Mouse (Mus musculus) ES-E14 (cell line): ENCODE measurements around the gene Muc16. TPM values are rescaled to one million over a fixed set of nuclear protein-coding genes. Genes with fewer than 3 reads are reported as not detected.

Source experiments
- DNase-seq: peaks from one replicate; pipeline ENCODE4 v3.0.0-alpha.2; 2013; ENCODE audit warnings: low read depth, low spot score
- H3K27ac ChIP-seq: 2 replicates; pipeline ENCODE4 v1.5.1; 2012; ENCODE audit warnings: low read depth, mild to moderate bottlenecking, low read length, moderate library complexity, mixed read lengths; ENCODE audit not compliant: poor library complexity, insufficient read depth, severe bottlenecking
- H3K36me3 ChIP-seq: 2 replicates; pipeline ENCODE4 v1.6.1; 2012; ENCODE audit warnings: mild to moderate bottlenecking, low read length, moderate library complexity, mixed read lengths; ENCODE audit not compliant: control insufficient read depth, poor library complexity, insufficient read depth, severe bottlenecking
- H3K4me1 ChIP-seq, 2 experiments: fragments of 150-350 bp in 1 of 2; sonication (generic) in 1 of 2; 2 replicates each; pipeline ENCODE4 v1.6.1; 2012; ENCODE audit warnings: low read length in 2 of 2, mild to moderate bottlenecking in 1 of 2, mixed read lengths in 1 of 2; ENCODE audit not compliant: control insufficient read depth in 2 of 2, insufficient read depth in 2 of 2, poor library complexity in 1 of 2
- H3K4me3 ChIP-seq, 2 experiments: fragments of 150-350 bp in 1 of 2; sonication (generic) in 1 of 2; 2 replicates each; pipeline ENCODE4 v1.5.1; 2012; ENCODE audit warnings: low read length in 2 of 2, low read depth in 1 of 2, mild to moderate bottlenecking in 1 of 2, mixed read lengths in 1 of 2; ENCODE audit not compliant: insufficient read depth in 1 of 2, poor library complexity in 1 of 2, severe bottlenecking in 1 of 2
- H3K9ac ChIP-seq: 2 replicates; pipeline ENCODE4 v1.6.1; 2012; ENCODE audit warnings: low read depth, mild to moderate bottlenecking, low read length, mixed read lengths; ENCODE audit not compliant: poor library complexity, insufficient read depth, severe bottlenecking
- H3K9me3 ChIP-seq: fragments of 150-350 bp; sonication (generic); 2 replicates; pipeline ENCODE4 v1.6.1; 2012; ENCODE audit warnings: low read depth, mild to moderate bottlenecking, low read length; ENCODE audit not compliant: control insufficient read depth, insufficient read depth
- CHD2 ChIP-seq: IDR thresholded peaks from 2 replicates; pipeline ENCODE4 v1.6.1; 2014; ENCODE audit warnings: mild to moderate bottlenecking, low read depth, low read length, inconsistent platforms
- HCFC1 ChIP-seq: IDR thresholded peaks from 2 replicates; pipeline ENCODE4 v1.6.1; 2012; ENCODE audit warnings: low read length, inconsistent platforms, borderline replicate concordance; ENCODE audit not compliant: insufficient read depth
- MAFK ChIP-seq: IDR thresholded peaks from 2 replicates; pipeline ENCODE4 v1.6.1; 2014; ENCODE audit warnings: mild to moderate bottlenecking, low read depth, low read length, inconsistent platforms; ENCODE audit not compliant: insufficient read depth
- ZC3H11A ChIP-seq: IDR thresholded peaks from 2 replicates; pipeline ENCODE4 v1.6.1; 2012; ENCODE audit warnings: low read depth, mild to moderate bottlenecking, inconsistent platforms, low read length, borderline replicate concordance
- ZNF384 ChIP-seq: IDR thresholded peaks from 2 replicates; pipeline ENCODE4 v1.6.1; 2012; ENCODE audit warnings: low read depth, low read length, inconsistent platforms
- in situ Hi-C, 2 experiments: fragments of 600-800 bp; cut with MboI; formaldehyde crosslinking; loops; one replicate each; pipeline ENCODE4 v1.15.1; 2025; ENCODE audit warnings: low sequenced_read_pairs in 2 of 2, inconsistent platforms in 1 of 2; ENCODE audit not compliant: unreplicated experiment in 2 of 2
- total RNA-seq: library from RNA; depleted of rRNA; stranded (reverse); fragments of 300-350 nt; gene quantifications from 2 replicates; pipeline ENCODE4 v1.2.3, GENCODE M21; 2012

The Muc16 gene
- total RNA-seq, 1 experiment, result under 0.01 TPM

DNA sequence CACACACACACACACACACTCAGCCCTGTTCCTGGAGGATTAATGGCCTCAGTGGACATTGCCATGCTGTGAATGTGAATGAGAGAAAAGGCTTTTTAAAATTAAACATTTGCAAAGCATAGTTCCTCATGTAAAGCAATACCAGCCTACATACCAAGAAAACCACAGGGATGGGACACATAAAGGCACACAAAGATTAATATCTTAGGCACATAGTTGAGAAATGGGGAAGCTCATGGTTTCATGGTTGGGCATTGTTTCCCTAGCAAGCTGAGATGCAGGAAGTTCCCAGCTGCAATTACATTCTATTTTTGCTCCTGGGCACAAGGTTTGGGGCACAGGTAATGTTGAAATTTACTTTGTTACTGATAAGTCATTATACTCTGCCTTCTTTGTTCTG lies 31.3 kb upstream of the Muc16 start:
- in situ Hi-C loops, result no loop called here
- TF ChIP-seq ZNF384 (no peak), CHD2 (no peak), HCFC1 (no peak), ZC3H11A (no peak), MAFK (no peak)
- DNase-seq, result no peak
- Histone ChIP-seq H3K9me3 (no peaks in the 10 kb centered on the region), H3K4me3 (no peak overlapping the region), H3K4me1 (no peaks in the 10 kb centered on the region), H3K27ac (no peak overlapping the region), H3K9ac (no peak overlapping the region), H3K36me3 (no peaks in the 10 kb centered on the region)

- Histone ChIP-seq H3K36me3 (no peaks in the 10 kb centered on the region), H3K4me3 (no peak overlapping the region), H3K9ac (no peak overlapping the region), H3K27ac (no peak overlapping the region), H3K9me3 (no peaks in the 10 kb centered on the region), H3K4me1 (peaks cover 3 to 7% of the 10 kb centered on the region in 2 experiments; a peak in 3 of 4 replicates)
- no peak for DNase-seq
- TF ChIP-seq HCFC1, result no peak
- no peak for TF ChIP-seq CHD2
- TF ChIP-seq ZNF384, result no peak
- no peak for TF ChIP-seq MAFK
- TF ChIP-seq ZC3H11A, result no peak
- in situ Hi-C loops, result no loop called here
Observed at GRCm38 (mm10) chr9:18598366-18598765, 76.0 kb downstream of the Muc16 start.

DNA sequence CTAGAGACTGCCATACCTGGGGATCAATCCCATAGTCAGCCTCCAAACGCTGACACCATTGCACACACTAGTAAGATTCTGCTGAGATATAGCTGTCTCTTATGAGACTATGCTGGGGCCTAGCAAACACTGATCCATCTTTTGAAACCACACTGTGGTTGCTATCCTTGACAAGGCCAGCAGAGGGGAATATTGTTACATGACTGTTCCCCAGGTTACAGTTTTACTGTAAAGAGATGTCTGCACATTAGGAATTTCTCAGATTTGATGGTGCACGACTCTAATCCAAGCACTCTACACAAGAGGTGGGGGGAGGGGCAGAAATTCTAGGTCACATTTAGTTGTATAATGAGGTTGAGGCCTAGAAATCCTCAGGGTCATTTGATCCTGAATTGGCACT lies 166.2 kb downstream of the Muc16 start:
- DNase-seq, result peak; percentile 38
- no peaks in the 10 kb centered on the region for H3K36me3 ChIP-seq
- no peak for TF ChIP-seq MAFK
- no peak for TF ChIP-seq CHD2
- TF ChIP-seq ZC3H11A, result peak; percentile 90; the same call in 1 of the 2 replicates
- no peak for TF ChIP-seq HCFC1
- TF ChIP-seq ZNF384, result no peak

GRCm38 (mm10) chr9:18478168-18478567 lies 196.2 kb downstream of the Muc16 start, which contains the start of the genes Zfp558 and Mbd3l1:
TSS of gene Zfp558 (minus strand) at chr9:18478268.
TSS of gene Mbd3l1 (plus strand) at chr9:18478359.
- Histone ChIP-seq H3K9me3 (no peaks in the 10 kb centered on the region), H3K4me1 (no peaks in the 10 kb centered on the region), H3K9ac (no peak within 1 kb of the TSS), H3K36me3 (no peaks in the 10 kb centered on the region), H3K27ac (no peak within 1 kb of the TSS), H3K4me3 (no peak within 1 kb of the TSS)
- in situ Hi-C loops, result no loop called here
- no peak for DNase-seq
- TF ChIP-seq CHD2, result no peak
- TF ChIP-seq ZNF384, result no peak
- TF ChIP-seq HCFC1, result no peak
- no peak for TF ChIP-seq MAFK
- TF ChIP-seq ZC3H11A, result no peak

More for the DNA sequence above, 166.2 kb downstream of the Muc16 start:
- Histone ChIP-seq H3K4me3 (no peak overlapping the region), H3K27ac (no peak overlapping the region), H3K9me3 (no peaks in the 10 kb centered on the region), H3K9ac (no peak overlapping the region), H3K4me1 (no peaks in the 10 kb centered on the region)
- in situ Hi-C loops, result loop anchor here in 1 of 2 experiments (25.0 kb wide), 1 partner anchor 229 kb away; no protein-coding TSS in a partner anchor
